Mouse (Mus musculus): Measurements from ENCODE around the gene Crim1. TPM values are rescaled to one million over a fixed set of nuclear protein-coding genes. Genes with fewer than 3 reads are reported as not detected.
A peak's percentile ranks its signal among the peaks of the same experiment; 100 is the strongest.

Gene Crim1
- polyA plus RNA-seq, 2 experiments, result 10.5 to 22.9 TPM

GRCm38 (mm10) chr17:78255711-78256110 is 55.7 kb downstream of the Crim1 start:
- WGBS, result 85% methylated on average over 9 of the region's 9 CpGs
- H3K9ac ChIP-seq (ENCODE audit: low read depth, low read length, severe bottlenecking), result no peak overlapping the region
- ATAC-seq (ENCODE audit: low FRiP score, low read depth) (no peak), DNase-seq (ENCODE audit: low spot score) (peak; percentile 41)
- H3K9me3 ChIP-seq (ENCODE audit: control insufficient read depth, low read length), result no peaks in the 10 kb centered on the region
- H3K4me2 ChIP-seq (replicated peaks; ENCODE audit: low read depth, low read length, severe bottlenecking), result no peak overlapping the region
- no peaks in the 10 kb centered on the region for H3K36me3 ChIP-seq (ENCODE audit: control insufficient read depth, insufficient read depth, low read length)
- H3K27ac ChIP-seq (replicated peaks; ENCODE audit: low read depth, low read length), result no peak overlapping the region
- peaks cover 4% of the 10 kb centered on the region for H3K4me1 ChIP-seq (ENCODE audit: control insufficient read depth, insufficient read depth, low read length)
- H3K4me3 ChIP-seq (replicated peaks; ENCODE audit: low read length), result no peak overlapping the region
- no peak for TF ChIP-seq POLR2A (IDR thresholded peaks at IDR 0.05; ENCODE audit: borderline replicate concordance, extremely low read depth, insufficient read depth, insufficient read length)
- no peaks in the 10 kb centered on the region for H3K27me3 ChIP-seq (ENCODE audit: control insufficient read depth, insufficient read depth, low read length)

GRCm38 (mm10) chr17:78256534-78256933 is 56.5 kb downstream of the Crim1 start:
- no peak overlapping the region for H3K27ac ChIP-seq (replicated peaks; ENCODE audit: low read depth, low read length)
- no peaks in the 10 kb centered on the region for H3K36me3 ChIP-seq (ENCODE audit: control insufficient read depth, insufficient read depth, low read length)
- H3K4me3 ChIP-seq (replicated peaks; ENCODE audit: low read length), result no peak overlapping the region
- no peaks in the 10 kb centered on the region for H3K4me1 ChIP-seq (ENCODE audit: control insufficient read depth, insufficient read depth, low read length)
- H3K4me2 ChIP-seq (replicated peaks; ENCODE audit: low read depth, low read length, severe bottlenecking), result no peak overlapping the region
- no peak for ATAC-seq (ENCODE audit: low FRiP score, low read depth)
- TF ChIP-seq POLR2A (IDR thresholded peaks at IDR 0.05; ENCODE audit: borderline replicate concordance, extremely low read depth, insufficient read depth, insufficient read length), result no peak
- H3K9ac ChIP-seq (ENCODE audit: low read depth, low read length, severe bottlenecking), result no peak overlapping the region
- DNase-seq (ENCODE audit: low spot score), result no peak
- no peaks in the 10 kb centered on the region for H3K9me3 ChIP-seq (ENCODE audit: control insufficient read depth, low read length)
- H3K27me3 ChIP-seq (ENCODE audit: control insufficient read depth, insufficient read depth, low read length), result no peaks in the 10 kb centered on the region
- WGBS, result 67% methylated on average over 8 of the region's 8 CpGs

- no peaks in the 10 kb centered on the region for H3K36me3 ChIP-seq (ENCODE audit: control insufficient read depth, insufficient read depth, low read length)
- 84% methylated on average over 4 of the region's 4 CpGs for WGBS
- H3K27me3 ChIP-seq (ENCODE audit: control insufficient read depth, insufficient read depth, low read length), result no peaks in the 10 kb centered on the region
- H3K4me1 ChIP-seq (ENCODE audit: control insufficient read depth, insufficient read depth, low read length), result peaks cover 15% of the 10 kb centered on the region
- DNase-seq (ENCODE audit: low spot score), result no peak
- no peak overlapping the region for H3K9ac ChIP-seq (ENCODE audit: low read depth, low read length, severe bottlenecking)
- H3K27ac ChIP-seq (replicated peaks; ENCODE audit: low read depth, low read length), result no peak overlapping the region
- H3K9me3 ChIP-seq (ENCODE audit: control insufficient read depth, low read length), result no peaks in the 10 kb centered on the region
- no peak overlapping the region for H3K4me2 ChIP-seq (replicated peaks; ENCODE audit: low read depth, low read length, severe bottlenecking)
- no peak overlapping the region for H3K4me3 ChIP-seq (replicated peaks; ENCODE audit: low read length)
- TF ChIP-seq POLR2A (IDR thresholded peaks at IDR 0.05; ENCODE audit: borderline replicate concordance, extremely low read depth, insufficient read depth, insufficient read length), result no peak
- ATAC-seq (ENCODE audit: low FRiP score, low read depth), result no peak
These were observed 61.6 kb downstream of the Crim1 start for GRCm38 (mm10) chr17:78261684-78262083.

- H3K9me3 ChIP-seq (ENCODE audit: control insufficient read depth, low read length), result no peaks in the 10 kb centered on the region
- WGBS, result 32% methylated on average over 11 of the region's 11 CpGs
- ATAC-seq (ENCODE audit: low FRiP score, low read depth) (peak; percentile 68; the same call in 1 of the 2 replicates), DNase-seq (ENCODE audit: low spot score) (peak; percentile 48)
- no peak overlapping the region for H3K27ac ChIP-seq (replicated peaks; ENCODE audit: low read depth, low read length)
- TF ChIP-seq POLR2A (IDR thresholded peaks at IDR 0.05; ENCODE audit: borderline replicate concordance, extremely low read depth, insufficient read depth, insufficient read length), result no peak
- H3K4me2 ChIP-seq (replicated peaks; ENCODE audit: low read depth, low read length, severe bottlenecking), result 0 out of 2 replicates have a peak overlapping the region, but pooled peaks have one; percentile 3
- H3K27me3 ChIP-seq (ENCODE audit: control insufficient read depth, insufficient read depth, low read length), result no peaks in the 10 kb centered on the region
- no peak overlapping the region for H3K4me3 ChIP-seq (replicated peaks; ENCODE audit: low read length)
- no peaks in the 10 kb centered on the region for H3K36me3 ChIP-seq (ENCODE audit: control insufficient read depth, insufficient read depth, low read length)
- H3K9ac ChIP-seq (ENCODE audit: low read depth, low read length, severe bottlenecking), result no peak overlapping the region
- H3K4me1 ChIP-seq (ENCODE audit: control insufficient read depth, insufficient read depth, low read length), result peaks cover 15% of the 10 kb centered on the region
These were observed 64.1 kb downstream of the Crim1 start for GRCm38 (mm10) chr17:78264116-78264515.

GRCm38 (mm10) chr17:78265135-78265534 is 65.1 kb downstream of the Crim1 start:
- no peak for ATAC-seq (ENCODE audit: low FRiP score, low read depth)
- no peaks in the 10 kb centered on the region for H3K36me3 ChIP-seq (ENCODE audit: control insufficient read depth, insufficient read depth, low read length)
- no peaks in the 10 kb centered on the region for H3K9me3 ChIP-seq (ENCODE audit: control insufficient read depth, low read length)
- no peak overlapping the region for H3K4me2 ChIP-seq (replicated peaks; ENCODE audit: low read depth, low read length, severe bottlenecking)
- no peaks in the 10 kb centered on the region for H3K27me3 ChIP-seq (ENCODE audit: control insufficient read depth, insufficient read depth, low read length)
- no peak for TF ChIP-seq POLR2A (IDR thresholded peaks at IDR 0.05; ENCODE audit: borderline replicate concordance, extremely low read depth, insufficient read depth, insufficient read length)
- no peak overlapping the region for H3K9ac ChIP-seq (ENCODE audit: low read depth, low read length, severe bottlenecking)
- H3K4me1 ChIP-seq (ENCODE audit: control insufficient read depth, insufficient read depth, low read length), result peaks cover 15% of the 10 kb centered on the region
- no peak overlapping the region for H3K27ac ChIP-seq (replicated peaks; ENCODE audit: low read depth, low read length)
- H3K4me3 ChIP-seq (replicated peaks; ENCODE audit: low read length), result no peak overlapping the region
- DNase-seq (ENCODE audit: low spot score), result no peak
- 84% methylated on average over 7 of the region's 7 CpGs for WGBS

- Histone ChIP-seq H3K27me3 (ENCODE audit: control insufficient read depth, insufficient read depth, low read length) (no peaks in the 10 kb centered on the region), H3K4me3 (replicated peaks; ENCODE audit: low read length) (no peak overlapping the region), H3K4me2 (replicated peaks; ENCODE audit: low read depth, low read length, severe bottlenecking) (no peak overlapping the region), H3K4me1 (ENCODE audit: control insufficient read depth, insufficient read depth, low read length) (peaks cover 15% of the 10 kb centered on the region), H3K9ac (ENCODE audit: low read depth, low read length, severe bottlenecking) (no peak overlapping the region), H3K9me3 (ENCODE audit: control insufficient read depth, low read length) (no peaks in the 10 kb centered on the region), H3K27ac (replicated peaks; ENCODE audit: low read depth, low read length) (no peak overlapping the region), H3K36me3 (ENCODE audit: control insufficient read depth, insufficient read depth, low read length) (no peaks in the 10 kb centered on the region)
- no peak for ATAC-seq (ENCODE audit: low FRiP score, low read depth)
- WGBS, result 84% methylated on average over 2 of the region's 2 CpGs
- no peak for DNase-seq (ENCODE audit: low spot score)
- TF ChIP-seq POLR2A (IDR thresholded peaks at IDR 0.05; ENCODE audit: borderline replicate concordance, extremely low read depth, insufficient read depth, insufficient read length), result no peak
These were observed 66.2 kb downstream of the Crim1 start for GRCm38 (mm10) chr17:78266271-78266670.

Data from limb, embryonic 14.5 days (tissue).